Mouse (Mus musculus) mouse trophoblast stem cell (cell line): ENCODE results near the gene Bcl10.
"Not testable (repeated sequence)": the region's sequence is repeated elsewhere in the genome, so short reads cannot be mapped to it uniquely, and the experiment has no call there.

Source experiments
- in situ Hi-C, 2 experiments: fragments of 300-500 bp; cut with MseI, MboI; formaldehyde crosslinking; loops; 2 replicates in 1 of 2; 3 replicates in 1 of 2; pipeline ENCODE4 v1.15.1; 2025

Bcl10 gene

GRCm38 (mm10) chr3:145922019-145922854 lies at the start of gene Bcl10:
Bcl10 (plus strand) TSS chr3:145922804.
- in situ Hi-C loops = loop anchor here (25.0 kb wide), 2 partner anchors 310 to 510 kb away; no protein-coding TSS in a partner anchor

DNA sequence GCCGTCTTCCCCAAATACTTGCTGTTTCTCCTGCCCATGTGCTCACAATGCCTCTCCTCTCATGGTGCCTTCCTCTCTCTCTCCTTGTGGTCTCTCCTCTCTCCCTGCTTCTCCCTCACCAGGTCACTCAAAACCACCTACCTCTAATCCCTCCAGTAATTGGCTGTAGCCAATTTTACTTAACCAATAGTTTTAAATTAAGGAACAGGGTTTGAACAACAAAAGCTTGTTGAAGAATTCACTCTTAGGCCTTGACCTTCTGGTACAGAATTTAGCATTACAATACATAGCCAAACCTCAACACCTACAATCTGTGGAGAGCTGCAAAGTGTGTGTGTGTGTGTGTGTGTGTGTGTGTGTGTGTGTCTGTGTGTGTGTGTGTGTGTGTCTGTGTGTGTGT lies 49.3 kb upstream of the Bcl10 start:
- in situ Hi-C loops = no loop called here

- in situ Hi-C loops = no loop called here
These were observed 48.5 kb upstream of the Bcl10 start for GRCm38 (mm10) chr3:145874126-145874525.

DNA sequence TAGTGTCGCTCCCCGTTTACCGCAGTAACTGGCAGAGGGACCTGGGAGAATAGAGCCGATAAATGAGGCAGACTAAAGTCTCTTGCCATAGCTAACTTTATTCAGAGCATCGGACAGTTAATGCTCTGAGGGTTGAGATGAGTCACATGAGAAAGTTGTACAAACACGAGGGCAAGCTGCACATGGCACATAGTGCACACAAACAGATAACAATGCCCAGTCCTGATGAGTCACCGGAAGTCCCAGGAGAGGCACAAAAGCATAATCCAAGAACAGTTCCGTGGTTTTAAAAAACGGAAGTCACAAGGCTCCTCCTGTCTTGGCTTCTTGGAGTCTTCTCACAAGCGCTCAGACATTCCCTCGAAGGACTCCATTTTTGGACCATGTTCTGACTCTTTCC lies 46.5 kb upstream of the Bcl10 start:
- in situ Hi-C loops = no loop called here

- in situ Hi-C loops = not testable (repeated sequence)
These were observed 43.7 kb upstream of the Bcl10 start for GRCm38 (mm10) chr3:145878867-145879266.

DNA sequence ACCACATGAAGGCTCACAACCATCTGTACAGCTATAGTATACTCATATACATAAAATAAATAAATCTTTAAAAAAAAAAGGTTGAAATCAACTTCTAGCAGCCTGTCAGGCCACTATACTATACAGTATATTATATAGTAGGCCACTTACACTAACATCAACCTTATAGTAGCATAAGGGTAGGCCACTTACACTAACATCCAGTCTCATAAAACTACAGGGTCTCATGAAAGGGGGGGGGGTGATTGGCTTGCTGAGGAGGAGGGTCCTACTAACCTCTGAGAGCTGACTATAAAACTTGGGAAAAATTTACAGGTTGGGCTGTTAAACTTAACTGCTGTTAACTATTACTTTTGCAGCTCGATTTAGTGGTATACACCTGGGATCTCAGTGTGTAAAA lies 42.3 kb upstream of the Bcl10 start:
- in situ Hi-C loops = no loop called here

GRCm38 (mm10) chr3:145882076-145882874 lies 40.3 kb upstream of the Bcl10 start:
- in situ Hi-C loops = no loop called here

DNA sequence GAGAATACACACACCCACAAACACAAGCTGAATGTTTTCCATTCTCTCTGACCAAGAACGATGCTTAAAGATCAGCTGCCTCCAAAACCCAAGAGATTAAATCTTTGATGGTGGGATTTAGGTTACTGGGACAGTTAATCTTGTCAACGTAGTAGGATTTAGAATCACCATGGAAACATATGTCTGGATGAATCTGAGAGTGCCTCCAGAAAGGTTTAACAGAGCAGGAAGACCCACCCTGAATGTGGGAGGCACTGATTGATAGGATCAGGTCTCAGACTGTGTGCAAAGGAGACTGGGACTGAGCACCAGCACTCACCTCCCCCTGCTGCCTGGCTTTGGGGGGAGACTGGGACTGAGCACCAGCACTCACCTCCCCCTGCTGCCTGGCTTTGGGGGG lies 39.4 kb upstream of the Bcl10 start:
- in situ Hi-C loops = no loop called here

DNA sequence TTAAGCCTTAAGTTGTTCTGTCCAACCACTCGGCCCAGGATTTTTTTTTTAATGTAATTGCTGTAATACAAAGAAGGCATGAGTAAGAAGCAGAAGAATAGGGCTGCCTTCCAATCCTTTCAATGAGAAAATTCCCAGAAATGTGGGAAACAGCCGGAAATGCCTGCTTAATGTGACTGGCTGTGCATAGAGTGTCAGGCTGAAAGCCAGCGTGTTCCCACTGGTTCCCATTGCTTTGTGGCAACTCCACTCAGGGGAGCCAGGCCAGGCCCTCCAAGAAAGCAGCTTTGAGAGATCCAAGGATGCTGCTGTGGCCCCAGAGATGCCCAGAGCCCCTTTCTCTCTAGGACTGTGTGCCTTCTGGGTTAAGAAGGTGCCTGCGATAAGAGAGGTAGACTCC lies 37.2 kb upstream of the Bcl10 start:
- in situ Hi-C loops = no loop called here

DNA sequence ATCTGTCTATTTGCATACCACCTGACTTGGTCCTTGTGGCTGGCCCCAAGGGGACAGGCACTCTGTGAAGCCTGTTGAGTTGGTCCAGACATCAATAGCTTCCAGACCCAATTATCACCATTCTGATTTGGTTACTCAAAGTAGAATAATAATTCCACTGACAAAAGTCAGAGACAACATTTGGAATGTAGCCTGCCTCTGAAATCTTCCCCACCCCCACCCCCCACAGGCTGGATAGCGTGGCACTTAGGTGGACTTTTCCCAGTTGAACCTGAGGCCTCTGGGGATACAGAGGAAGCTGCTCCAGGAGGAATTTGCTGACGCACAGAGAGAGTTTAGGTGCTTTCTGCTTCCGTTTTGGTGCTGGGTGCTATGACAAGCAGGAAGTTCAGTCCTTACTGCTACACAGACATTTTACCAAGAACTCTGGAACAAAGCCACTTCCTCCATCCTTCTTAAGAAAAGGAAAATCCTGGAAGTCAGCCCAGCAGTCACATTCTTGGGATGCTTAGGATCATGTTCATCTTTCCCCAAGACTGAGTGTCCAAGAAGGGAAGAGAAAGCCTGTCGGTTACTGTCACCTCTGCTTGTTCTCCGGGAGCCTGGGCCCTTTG lies 36.6 kb upstream of the Bcl10 start:
- in situ Hi-C loops = no loop called here

GRCm38 (mm10) chr3:145887430-145887971 lies 35.1 kb upstream of the Bcl10 start:
- in situ Hi-C loops = no loop called here

GRCm38 (mm10) chr3:145890346-145891132 lies 32.1 kb upstream of the Bcl10 start:
- in situ Hi-C loops = no loop called here

DNA sequence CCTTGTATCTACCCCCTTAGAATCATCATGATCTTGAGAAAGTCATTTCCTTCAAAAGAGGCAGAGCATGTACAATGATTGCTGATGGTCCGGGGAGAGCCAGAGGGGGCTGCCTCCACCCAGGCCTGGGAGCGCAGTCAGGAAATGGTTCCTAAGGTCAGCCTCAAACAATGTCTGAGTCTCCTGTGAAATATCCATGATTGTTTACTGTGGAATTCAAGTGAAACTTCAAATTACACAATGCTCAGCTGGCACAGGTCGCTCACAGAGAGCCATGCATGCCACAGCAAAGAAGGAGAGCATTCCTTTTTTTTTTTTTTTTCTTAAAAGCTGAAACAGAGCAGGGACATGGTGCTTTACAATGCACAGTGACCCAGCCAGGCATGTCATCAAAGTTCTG lies 30.2 kb upstream of the Bcl10 start:
- in situ Hi-C loops = no loop called here

- in situ Hi-C loops = no loop called here
These were observed 28.5 kb upstream of the Bcl10 start for GRCm38 (mm10) chr3:145894131-145894530.

- in situ Hi-C loops = no loop called here
These were observed 24.9 kb upstream of the Bcl10 start for GRCm38 (mm10) chr3:145897749-145898148.

GRCm38 (mm10) chr3:145899832-145900231 lies 22.8 kb upstream of the Bcl10 start:
- in situ Hi-C loops = loop anchor here (25.0 kb wide), 2 partner anchors 288 to 488 kb away; no protein-coding TSS in a partner anchor

- in situ Hi-C loops = loop anchor here (25.0 kb wide), 2 partner anchors 291 to 491 kb away; no protein-coding TSS in a partner anchor
These were observed 19.1 kb upstream of the Bcl10 start for GRCm38 (mm10) chr3:145903530-145903929.

- in situ Hi-C loops = loop anchor here (25.0 kb wide), 2 partner anchors 293 to 493 kb away; no protein-coding TSS in a partner anchor
These were observed 17.5 kb upstream of the Bcl10 start for GRCm38 (mm10) chr3:145904850-145905776.

DNA sequence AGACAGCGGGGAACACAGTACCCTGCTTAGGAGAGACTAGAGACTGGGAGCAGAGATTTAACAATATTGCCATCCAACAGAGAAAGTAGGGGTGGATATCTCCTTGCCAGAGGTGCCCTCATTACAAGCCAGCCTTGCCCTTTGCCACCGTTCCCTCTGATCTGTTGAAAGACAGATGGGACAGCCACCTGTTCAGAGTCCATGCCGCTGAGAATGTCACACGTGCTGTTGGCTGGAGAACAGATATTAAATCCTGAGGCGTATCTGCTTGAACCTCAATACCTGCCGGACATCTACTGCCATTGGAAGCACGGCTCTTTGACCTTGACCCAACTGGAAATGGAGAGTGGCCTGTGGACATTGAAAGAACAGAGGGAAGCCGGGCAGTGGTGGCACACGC lies 16.0 kb upstream of the Bcl10 start:
- in situ Hi-C loops = loop anchor here (25.0 kb wide), 2 partner anchors 294 to 494 kb away; no protein-coding TSS in a partner anchor

DNA sequence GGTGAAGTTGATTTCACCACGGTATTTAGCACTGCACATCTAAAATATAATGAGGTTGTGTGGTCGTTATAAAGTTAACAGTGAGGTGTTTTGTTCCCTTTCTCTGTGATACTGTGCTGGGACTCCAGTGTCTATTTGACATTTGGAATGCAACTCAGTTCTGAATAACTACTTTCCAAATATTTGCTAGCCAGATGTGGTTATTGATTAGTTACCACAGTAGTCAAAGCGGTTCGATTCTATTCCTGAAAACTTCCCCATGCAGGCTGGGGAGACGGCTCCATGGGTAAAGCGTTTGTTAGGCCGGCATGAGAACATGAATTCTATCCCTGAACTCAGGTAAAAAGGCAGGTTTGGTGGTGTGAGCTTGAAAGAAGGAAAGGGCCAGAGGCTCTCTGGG lies 10.1 kb upstream of the Bcl10 start:
- in situ Hi-C loops = loop anchor here (25.0 kb wide), 2 partner anchors 300 to 500 kb away; no protein-coding TSS in a partner anchor
